Mouse (Mus musculus) MEL (cell line): Measurements from ENCODE around the gene Plekha3.
A peak's percentile ranks its signal among the peaks of the same experiment; 100 is the strongest.

ENCODE experiments used
- CTCF ChIP-seq, 3 experiments: IDR thresholded peaks in 2 of 3; conservative IDR thresholded peaks in 1 of 3; 2 replicates each; pipeline ENCODE4 v1.5.1; 2011 to 2012; ENCODE audit warnings: low read length in 3 of 3, low read depth in 2 of 3, mild to moderate bottlenecking in 2 of 3, improper control_type of control experiment in 1 of 3, inconsistent platforms in 1 of 3, mixed read lengths in 1 of 3, moderate library complexity in 1 of 3; ENCODE audit not compliant: control insufficient read depth in 1 of 3, insufficient read depth in 1 of 3, poor library complexity in 1 of 3, severe bottlenecking in 1 of 3
- GATA1 ChIP-seq: IDR thresholded peaks from 2 replicates; pipeline ENCODE4 v1.6.1; 2011; ENCODE audit warnings: low read depth, low read length, improper control_type of control experiment
- KAT2A ChIP-seq: conservative IDR thresholded peaks from 2 replicates; pipeline ENCODE4 v1.6.1; 2012; ENCODE audit warnings: low read depth, low read length, improper control_type of control experiment, inconsistent platforms
- NRF1 ChIP-seq: IDR thresholded peaks from 2 replicates; pipeline ENCODE4 v1.6.1; 2014; ENCODE audit warnings: low read depth, mild to moderate bottlenecking, inconsistent platforms, low read length, improper control_type of control experiment, moderate library complexity; ENCODE audit not compliant: poor library complexity, insufficient read depth, severe bottlenecking
- POLR2A ChIP-seq, 2 experiments: IDR thresholded peaks; 2 replicates each; pipeline ENCODE4 v1.6.1; 2011 to 2012; ENCODE audit warnings: low read length in 2 of 2, mild to moderate bottlenecking in 2 of 2, control low read depth in 1 of 2, improper control_type of control experiment in 1 of 2, low read depth in 1 of 2, moderate library complexity in 1 of 2; ENCODE audit not compliant: control insufficient read depth in 1 of 2, insufficient read depth in 1 of 2, poor library complexity in 1 of 2
- POLR2AphosphoS2 ChIP-seq: IDR thresholded peaks from 2 replicates; pipeline ENCODE4 v1.6.1; 2011; ENCODE audit warnings: low read length, improper control_type of control experiment
- SIN3A ChIP-seq: IDR thresholded peaks from 2 replicates; pipeline ENCODE4 v1.6.1; 2012; ENCODE audit warnings: low read length, improper control_type of control experiment, inconsistent platforms
- UBTF ChIP-seq: IDR thresholded peaks from 2 replicates; pipeline ENCODE4 v1.6.1; 2012; ENCODE audit warnings: low read depth, mild to moderate bottlenecking, inconsistent platforms, low read length, improper control_type of control experiment, moderate library complexity, borderline replicate concordance; ENCODE audit not compliant: insufficient read depth
- ZC3H11A ChIP-seq: IDR thresholded peaks from 2 replicates; pipeline ENCODE4 v1.6.1; 2012; ENCODE audit warnings: low read depth, mild to moderate bottlenecking, inconsistent platforms, low read length, improper control_type of control experiment

- TF ChIP-seq CTCF (IDR thresholded peaks at IDR 0.05 in 2 of 3, conservative IDR thresholded peaks at IDR 0.05 in 1 of 3; ENCODE audit: control insufficient read depth in 1 of 3, insufficient read depth in 1 of 3, low read depth in 2 of 3, low read length in 3 of 3, poor library complexity in 1 of 3, severe bottlenecking in 1 of 3): no peak
- peak; percentile 31; the same call in 1 of the 2 replicates for TF ChIP-seq SIN3A
- TF ChIP-seq UBTF: no peak
- no peak for TF ChIP-seq POLR2AphosphoS2
- no peak for TF ChIP-seq KAT2A
- TF ChIP-seq POLR2A (IDR thresholded peaks at IDR 0.05; ENCODE audit: control insufficient read depth in 1 of 2, insufficient read depth in 1 of 2, low read depth in 1 of 2, low read length in 2 of 2, poor library complexity in 1 of 2): no peak
- TF ChIP-seq ZC3H11A: no peak
- no peak for TF ChIP-seq NRF1
- peak; percentile 88 for TF ChIP-seq GATA1
These were observed 15.5 kb downstream of the Plekha3 start for GRCm38 (mm10) chr2:76690436-76691204.
